Mouse (Mus musculus) mature B cell (primary cell): ENCODE data around the gene Sorcs3.

Experiments used
- in situ Hi-C: fragments of 300-500 bp; cut with MboI; formaldehyde crosslinking; loops from 2 replicates; pipeline ENCODE4 v1.14.3; 2019

Sorcs3 gene

GRCm38 (mm10) chr19:48205929-48206814 lies at the start of gene Sorcs3:
TSS of gene Sorcs3 (plus strand) at chr19:48206025.
- in situ Hi-C loops = no loop called here

GRCm38 (mm10) chr19:48165341-48165740 lies 40.5 kb upstream of the Sorcs3 start:
- in situ Hi-C loops = no loop called here

GRCm38 (mm10) chr19:48167110-48167509 lies 38.7 kb upstream of the Sorcs3 start:
- in situ Hi-C loops = no loop called here

- in situ Hi-C loops = no loop called here
Observed at GRCm38 (mm10) chr19:48168284-48168683, 37.5 kb upstream of the Sorcs3 start.

- in situ Hi-C loops = no loop called here
Observed at GRCm38 (mm10) chr19:48174717-48175116, 31.1 kb upstream of the Sorcs3 start.

GRCm38 (mm10) chr19:48203928-48204470 lies 1.8 kb upstream of the Sorcs3 start:
- in situ Hi-C loops = no loop called here

GRCm38 (mm10) chr19:48204476-48204875 lies 1.3 kb upstream of the Sorcs3 start:
- in situ Hi-C loops = no loop called here

GRCm38 (mm10) chr19:48204892-48205761 lies 698 bp upstream of the Sorcs3 start:
- in situ Hi-C loops = no loop called here

GRCm38 (mm10) chr19:48206861-48207730 lies 1.3 kb downstream of the Sorcs3 start:
- in situ Hi-C loops = no loop called here

- in situ Hi-C loops = no loop called here
Observed at GRCm38 (mm10) chr19:48207731-48208370, 2.0 kb downstream of the Sorcs3 start.

- in situ Hi-C loops = no loop called here
Observed at GRCm38 (mm10) chr19:48215379-48215778, 9.6 kb downstream of the Sorcs3 start.

GRCm38 (mm10) chr19:48237786-48238372 lies 32.1 kb downstream of the Sorcs3 start:
- in situ Hi-C loops = no loop called here

GRCm38 (mm10) chr19:48238391-48238790 lies 32.6 kb downstream of the Sorcs3 start:
- in situ Hi-C loops = no loop called here

- in situ Hi-C loops = no loop called here
Observed at GRCm38 (mm10) chr19:48240960-48241359, 35.1 kb downstream of the Sorcs3 start.

GRCm38 (mm10) chr19:48244036-48244435 lies 38.2 kb downstream of the Sorcs3 start:
- in situ Hi-C loops = no loop called here

- in situ Hi-C loops = no loop called here
Observed at GRCm38 (mm10) chr19:48259223-48259622, 53.4 kb downstream of the Sorcs3 start.

- in situ Hi-C loops = no loop called here
Observed at GRCm38 (mm10) chr19:48260671-48261070, 54.8 kb downstream of the Sorcs3 start.

- in situ Hi-C loops = no loop called here
Observed at GRCm38 (mm10) chr19:48263750-48264149, 57.9 kb downstream of the Sorcs3 start.

GRCm38 (mm10) chr19:48280273-48280672 lies 74.4 kb downstream of the Sorcs3 start:
- in situ Hi-C loops = no loop called here

- in situ Hi-C loops = no loop called here
Observed at GRCm38 (mm10) chr19:48282250-48282649, 76.4 kb downstream of the Sorcs3 start.
